Mouse (Mus musculus): ENCODE measurements around the gene Bbs2. TPM values are rescaled to one million over a fixed set of nuclear protein-coding genes. Genes with fewer than 3 reads are reported as not detected.
"Not testable (repeated sequence)": the region's sequence is repeated elsewhere in the genome, so short reads cannot be mapped to it uniquely, and the experiment has no call there.

Bbs2 gene
- 12.7 and 16.6 TPM in 2 replicates for polyA plus RNA-seq (2014; fragmentation: Nextera tagmentation; extraction: Ambion mirVana)

GRCm38 (mm10) chr8:94098081-94098974 is at the start of gene Bbs2:
Gene Bbs2, minus strand, starts transcription at chr8:94098928.
- peak within 1 kb of the TSS; percentile 85 for H3K27ac ChIP-seq (ENCODE audit: low read length)
- H3K4me2 ChIP-seq (replicated peaks; ENCODE audit: low read depth, low read length) = peak within 1 kb of the TSS; percentile 53
- no peaks in the 10 kb centered on the region for H3K4me1 ChIP-seq (ENCODE audit: control insufficient read depth, insufficient read depth, low read length)
- no peaks in the 10 kb centered on the region for H3K27me3 ChIP-seq (ENCODE audit: control insufficient read depth, insufficient read depth, low read length)
- peak within 1 kb of the TSS; percentile 43 for H3K9ac ChIP-seq (replicated peaks; ENCODE audit: low read depth, low read length)
- no peaks in the 10 kb centered on the region for H3K9me3 ChIP-seq (ENCODE audit: control insufficient read depth, low read depth, low read length)
- 1% methylated on average over 61 of the region's 61 CpGs for WGBS
- ATAC-seq (ENCODE audit: insufficient number of reproducible peaks, insufficient read depth, low FRiP score, low read depth) = peak; percentile 98
- no peaks in the 10 kb centered on the region for H3K36me3 ChIP-seq (ENCODE audit: control insufficient read depth, insufficient read depth, low read length)
- H3K4me3 ChIP-seq (ENCODE audit: low read depth, low read length) = peak within 1 kb of the TSS; percentile 53

GRCm38 (mm10) chr8:94148236-94148635 is 49.5 kb upstream of the Bbs2 start:
- Histone ChIP-seq H3K27ac (ENCODE audit: low read length) (no peak overlapping the region), H3K9me3 (ENCODE audit: control insufficient read depth, low read depth, low read length) (no peaks in the 10 kb centered on the region), H3K4me3 (ENCODE audit: low read depth, low read length) (no peak overlapping the region), H3K4me2 (replicated peaks; ENCODE audit: low read depth, low read length) (no peak overlapping the region), H3K27me3 (ENCODE audit: control insufficient read depth, insufficient read depth, low read length) (peaks cover 7% of the 10 kb centered on the region; the same call in 1 of the 2 replicates), H3K4me1 (ENCODE audit: control insufficient read depth, insufficient read depth, low read length) (peaks cover 8% of the 10 kb centered on the region; the same call in 1 of the 2 replicates), H3K36me3 (ENCODE audit: control insufficient read depth, insufficient read depth, low read length) (no peaks in the 10 kb centered on the region), H3K9ac (replicated peaks; ENCODE audit: low read depth, low read length) (no peak overlapping the region)
- 30% methylated on average over 5 of the region's 5 CpGs for WGBS
- no peak for ATAC-seq (ENCODE audit: insufficient number of reproducible peaks, insufficient read depth, low FRiP score, low read depth)

DNA sequence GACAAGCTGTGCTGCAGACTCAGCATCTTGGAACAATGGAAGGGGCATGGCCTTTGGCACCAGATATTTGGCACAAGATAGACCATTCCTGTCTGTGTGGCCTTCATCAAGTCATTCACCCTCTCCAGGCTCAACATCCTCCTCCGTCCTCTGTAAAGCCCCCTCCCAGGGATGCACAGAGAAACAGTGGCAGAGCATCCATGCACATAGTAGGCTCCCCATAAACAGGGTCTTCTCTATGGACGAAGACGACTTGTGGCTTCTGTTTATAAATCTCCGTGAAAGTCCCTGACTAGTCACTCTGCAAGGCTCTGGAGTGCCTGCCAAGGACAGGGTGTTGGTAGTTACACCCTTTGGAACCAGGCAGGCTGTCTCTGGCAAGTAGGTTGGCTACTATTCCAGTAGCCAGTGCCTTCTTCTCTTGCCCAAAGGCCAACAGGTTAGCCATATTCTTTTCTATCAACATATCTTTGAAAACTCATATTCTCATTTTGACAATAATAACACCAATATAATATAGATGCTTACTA is 41.6 kb upstream of the Bbs2 start:
- no peak for ATAC-seq (ENCODE audit: insufficient number of reproducible peaks, insufficient read depth, low FRiP score, low read depth)
- WGBS = 88% methylated on average over 4 of the region's 4 CpGs

GRCm38 (mm10) chr8:94136933-94137332 is 38.2 kb upstream of the Bbs2 start, which contains the start of gene Mt4:
Gene Mt4, plus strand, starts transcription at chr8:94137197.
- no peaks in the 10 kb centered on the region for H3K9me3 ChIP-seq (ENCODE audit: control insufficient read depth, low read depth, low read length)
- no peak within 1 kb of the TSS for H3K4me2 ChIP-seq (replicated peaks; ENCODE audit: low read depth, low read length)
- H3K4me1 ChIP-seq (ENCODE audit: control insufficient read depth, insufficient read depth, low read length) = no peaks in the 10 kb centered on the region
- H3K27me3 ChIP-seq (ENCODE audit: control insufficient read depth, insufficient read depth, low read length) = no peaks in the 10 kb centered on the region
- H3K9ac ChIP-seq (replicated peaks; ENCODE audit: low read depth, low read length) = no peak within 1 kb of the TSS
- 37% methylated on average over 6 of the region's 6 CpGs for WGBS
- no peaks in the 10 kb centered on the region for H3K36me3 ChIP-seq (ENCODE audit: control insufficient read depth, insufficient read depth, low read length)
- H3K27ac ChIP-seq (ENCODE audit: low read length) = no peak within 1 kb of the TSS
- no peak within 1 kb of the TSS for H3K4me3 ChIP-seq (ENCODE audit: low read depth, low read length)
- ATAC-seq (ENCODE audit: insufficient number of reproducible peaks, insufficient read depth, low FRiP score, low read depth) = no peak

More for the DNA sequence above, 41.6 kb upstream of the Bbs2 start:
- H3K9ac ChIP-seq (replicated peaks; ENCODE audit: low read depth, low read length) = no peak overlapping the region
- no peak overlapping the region for H3K4me3 ChIP-seq (ENCODE audit: low read depth, low read length)
- no peak overlapping the region for H3K4me2 ChIP-seq (replicated peaks; ENCODE audit: low read depth, low read length)
- no peaks in the 10 kb centered on the region for H3K9me3 ChIP-seq (ENCODE audit: control insufficient read depth, low read depth, low read length)
- H3K36me3 ChIP-seq (ENCODE audit: control insufficient read depth, insufficient read depth, low read length) = no peaks in the 10 kb centered on the region
- H3K27ac ChIP-seq (ENCODE audit: low read length) = no peak overlapping the region
- no peaks in the 10 kb centered on the region for H3K4me1 ChIP-seq (ENCODE audit: control insufficient read depth, insufficient read depth, low read length)
- no peaks in the 10 kb centered on the region for H3K27me3 ChIP-seq (ENCODE audit: control insufficient read depth, insufficient read depth, low read length)

- Histone ChIP-seq H3K9me3 (ENCODE audit: control insufficient read depth, low read depth, low read length) (no peaks in the 10 kb centered on the region), H3K4me2 (replicated peaks; ENCODE audit: low read depth, low read length) (no peak overlapping the region), H3K36me3 (ENCODE audit: control insufficient read depth, insufficient read depth, low read length) (no peaks in the 10 kb centered on the region), H3K9ac (replicated peaks; ENCODE audit: low read depth, low read length) (no peak overlapping the region), H3K27ac (ENCODE audit: low read length) (no peak overlapping the region), H3K4me1 (ENCODE audit: control insufficient read depth, insufficient read depth, low read length) (no peaks in the 10 kb centered on the region), H3K4me3 (ENCODE audit: low read depth, low read length) (no peak overlapping the region), H3K27me3 (ENCODE audit: control insufficient read depth, insufficient read depth, low read length) (no peaks in the 10 kb centered on the region)
- no peak for ATAC-seq (ENCODE audit: insufficient number of reproducible peaks, insufficient read depth, low FRiP score, low read depth)
- WGBS = 58% methylated on average over 7 of the region's 7 CpGs
These were observed 37.5 kb upstream of the Bbs2 start for GRCm38 (mm10) chr8:94136192-94136591.

GRCm38 (mm10) chr8:94135556-94135955 is 36.8 kb upstream of the Bbs2 start:
- no peak for ATAC-seq (ENCODE audit: insufficient number of reproducible peaks, insufficient read depth, low FRiP score, low read depth)
- no peaks in the 10 kb centered on the region for H3K27me3 ChIP-seq (ENCODE audit: control insufficient read depth, insufficient read depth, low read length)

DNA sequence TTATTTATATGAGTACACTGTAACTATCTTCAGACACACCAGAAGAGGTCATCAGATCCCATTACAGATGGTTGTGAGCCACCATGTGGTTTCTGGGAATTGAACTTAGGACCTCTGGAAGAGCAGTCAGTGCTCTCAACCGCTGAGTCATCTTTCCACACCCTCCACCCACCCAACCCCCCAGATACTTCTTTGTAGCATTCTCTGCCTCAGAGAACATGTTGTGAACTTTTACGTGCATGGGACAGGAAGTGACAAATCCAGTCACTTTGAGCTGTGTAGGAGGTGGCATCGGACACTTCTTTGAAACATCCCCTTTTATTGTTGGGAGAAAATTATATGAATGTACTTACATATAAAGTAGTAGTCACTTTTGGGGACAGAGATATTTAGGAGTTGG is 35.9 kb upstream of the Bbs2 start:
- not testable (repeated sequence) for H3K9ac ChIP-seq (replicated peaks; ENCODE audit: low read depth, low read length); ATAC-seq (ENCODE audit: insufficient number of reproducible peaks, insufficient read depth, low FRiP score, low read depth); H3K9me3 ChIP-seq (ENCODE audit: control insufficient read depth, low read depth, low read length); H3K27me3 ChIP-seq (ENCODE audit: control insufficient read depth, insufficient read depth, low read length); H3K4me3 ChIP-seq (ENCODE audit: low read depth, low read length); H3K4me2 ChIP-seq (replicated peaks; ENCODE audit: low read depth, low read length); H3K4me1 ChIP-seq (ENCODE audit: control insufficient read depth, insufficient read depth, low read length); H3K27ac ChIP-seq (ENCODE audit: low read length); H3K36me3 ChIP-seq (ENCODE audit: control insufficient read depth, insufficient read depth, low read length)
- WGBS = 47% methylated on average over 3 of the region's 3 CpGs

More at GRCm38 (mm10) chr8:94135556-94135955, 36.8 kb upstream of the Bbs2 start:
- no peaks in the 10 kb centered on the region for H3K36me3 ChIP-seq (ENCODE audit: control insufficient read depth, insufficient read depth, low read length)
- WGBS = 89% methylated on average over 6 of the region's 6 CpGs
- no peak overlapping the region for H3K9ac ChIP-seq (replicated peaks; ENCODE audit: low read depth, low read length)
- no peaks in the 10 kb centered on the region for H3K9me3 ChIP-seq (ENCODE audit: control insufficient read depth, low read depth, low read length)
- H3K4me3 ChIP-seq (ENCODE audit: low read depth, low read length) = no peak overlapping the region
- no peak overlapping the region for H3K27ac ChIP-seq (ENCODE audit: low read length)
- no peaks in the 10 kb centered on the region for H3K4me1 ChIP-seq (ENCODE audit: control insufficient read depth, insufficient read depth, low read length)
- no peak overlapping the region for H3K4me2 ChIP-seq (replicated peaks; ENCODE audit: low read depth, low read length)

DNA sequence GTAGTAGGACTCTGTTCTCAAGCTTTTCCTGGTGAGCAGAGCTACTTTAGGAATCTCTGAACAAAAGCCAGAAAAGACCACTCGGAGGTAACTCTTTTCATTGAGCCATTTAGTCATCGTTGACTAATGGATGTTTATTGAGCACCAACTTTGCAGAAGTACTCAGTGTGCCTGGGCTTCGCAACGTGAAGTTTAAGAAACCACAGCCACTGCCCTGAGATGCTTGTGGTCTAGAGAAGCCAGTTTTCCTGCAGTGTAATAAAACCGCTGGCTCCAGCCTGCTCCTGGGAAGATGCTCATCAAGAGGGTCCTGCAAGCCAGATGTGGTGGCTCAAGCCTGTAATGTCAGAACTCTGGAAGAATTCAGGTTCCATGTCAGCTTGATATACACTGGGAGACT is 33.4 kb upstream of the Bbs2 start:
- 64% methylated on average over 5 of the region's 5 CpGs for WGBS
- no peaks in the 10 kb centered on the region for H3K9me3 ChIP-seq (ENCODE audit: control insufficient read depth, low read depth, low read length)
- H3K4me3 ChIP-seq (ENCODE audit: low read depth, low read length) = no peak overlapping the region
- no peaks in the 10 kb centered on the region for H3K36me3 ChIP-seq (ENCODE audit: control insufficient read depth, insufficient read depth, low read length)
- H3K4me2 ChIP-seq (replicated peaks; ENCODE audit: low read depth, low read length) = no peak overlapping the region
- no peak overlapping the region for H3K27ac ChIP-seq (ENCODE audit: low read length)
- no peak overlapping the region for H3K9ac ChIP-seq (replicated peaks; ENCODE audit: low read depth, low read length)
- H3K27me3 ChIP-seq (ENCODE audit: control insufficient read depth, insufficient read depth, low read length) = no peaks in the 10 kb centered on the region
- ATAC-seq (ENCODE audit: insufficient number of reproducible peaks, insufficient read depth, low FRiP score, low read depth) = no peak
- H3K4me1 ChIP-seq (ENCODE audit: control insufficient read depth, insufficient read depth, low read length) = no peaks in the 10 kb centered on the region

Data from stomach, embryonic 14.5 days (tissue).